Mouse (Mus musculus) Patski (cell line): ENCODE data around the gene Egflam. TPM values are rescaled to one million over a fixed set of nuclear protein-coding genes. Genes with fewer than 3 reads are reported as not detected.

Source experiments
- ATAC-seq: fragments of 100-300 bp; one replicate; pipeline ENCODE4 v1.8.0; 2021
- CTCF ChIA-PET: fragments of 350-600 bp; sonication (Branson Sonifier 250); formaldehyde crosslinking; loops from one replicate; lab custom pipeline; 2022; ENCODE audit warnings: inconsistent platforms; lab: Charles Lee
- POLR2A ChIA-PET: fragments of 350-600 bp; sonication (Branson Sonifier 250); formaldehyde crosslinking; loops from one replicate; lab custom pipeline; 2022; ENCODE audit warnings: antibody characterized with exemption, inconsistent platforms; lab: Charles Lee
- DNase-seq: peaks from one replicate; pipeline ENCODE4 v3.0.0-alpha.2; 2011; ENCODE audit warnings: low read depth, low spot score
- H3K27me3 ChIP-seq: fragments of 371-371 bp; one replicate; pipeline ENCODE4 v1.5.1; 2021
- CTCF ChIP-seq: fragments of 100-300 bp; IDR thresholded peaks from one replicate; pipeline ENCODE4 v1.5.1; 2021
- in situ Hi-C: fragments of 300-500 bp; cut with MboI; formaldehyde crosslinking; loops from 3 replicates; pipeline ENCODE4 v1.11.1; 2018; ENCODE audit warnings: low pct_unique_long_range_greater_than_20kb, mixed read lengths
- polyA plus RNA-seq: library from polyadenylated mRNA; unstranded; gene quantifications from one replicate; pipeline ENCODE4 v1.2.3, GENCODE M21; 2021

The Egflam gene
- polyA plus RNA-seq, 1 experiment from 2014 or later = 0.06 TPM

GRCm38 (mm10) chr15:7201421-7202380, 196.5 kb downstream of the Egflam start:
- TF ChIP-seq CTCF = no peak
- H3K27me3 ChIP-seq = no peaks in the 10 kb centered on the region
- CTCF ChIA-PET = interaction anchor here (1.5 to 2.4 kb wide), 2 partner anchors 9 to 37 kb away, joined by 3 to 7 read pairs; no protein-coding TSS in a partner anchor
- in situ Hi-C loops = no loop called here
- DNase-seq = no peak
- no peak for ATAC-seq
- POLR2A ChIA-PET = interaction anchor here (0.5 to 1.0 kb wide), 3 partner anchors 8 to 245 kb away, joined by 3 read pairs; no protein-coding TSS in a partner anchor

- no peak for DNase-seq
- ChIA-PET POLR2A (no interaction called here), CTCF (no interaction called here)
- no peak for TF ChIP-seq CTCF
- in situ Hi-C loops = no loop called here
- ATAC-seq = no peak
- H3K27me3 ChIP-seq = no peaks in the 10 kb centered on the region
These were observed 197.9 kb downstream of the Egflam start for GRCm38 (mm10) chr15:7200286-7200685.

GRCm38 (mm10) chr15:7198816-7199215, 199.4 kb downstream of the Egflam start:
- in situ Hi-C loops = no loop called here
- ATAC-seq = no peak

GRCm38 (mm10) chr15:7197652-7198445, 200.3 kb downstream of the Egflam start:
- no peak for TF ChIP-seq CTCF
- DNase-seq (no peak), ATAC-seq (no peak)
- in situ Hi-C loops = no loop called here
- CTCF ChIA-PET = no interaction called here
- POLR2A ChIA-PET = interaction anchor here (0.7 kb wide), 1 partner anchor 295 kb away, joined by 4 read pairs; no protein-coding TSS in a partner anchor
- no peaks in the 10 kb centered on the region for H3K27me3 ChIP-seq

More at GRCm38 (mm10) chr15:7198816-7199215, 199.4 kb downstream of the Egflam start:
- ChIA-PET CTCF (no interaction called here), POLR2A (interaction anchor here (0.8 kb wide), 1 partner anchor 27 kb away, joined by 3 read pairs; no protein-coding TSS in a partner anchor)
- no peak for DNase-seq
- TF ChIP-seq CTCF = no peak
- H3K27me3 ChIP-seq = no peaks in the 10 kb centered on the region

GRCm38 (mm10) chr15:7194748-7195221, 203.4 kb downstream of the Egflam start:
- ChIA-PET POLR2A (no interaction called here), CTCF (no interaction called here)
- no peak for TF ChIP-seq CTCF
- no peak for DNase-seq
- ATAC-seq = no peak
- in situ Hi-C loops = no loop called here
- no peaks in the 10 kb centered on the region for H3K27me3 ChIP-seq

- H3K27me3 ChIP-seq = no peaks in the 10 kb centered on the region
- POLR2A ChIA-PET = no interaction called here
- ATAC-seq = no peak
- CTCF ChIA-PET = no interaction called here
- in situ Hi-C loops = no loop called here
- no peak for DNase-seq
- TF ChIP-seq CTCF = no peak
These were observed 204.0 kb downstream of the Egflam start for GRCm38 (mm10) chr15:7194147-7194720.

- ChIA-PET POLR2A (no interaction called here), CTCF (interaction anchor here (1.6 kb wide), 1 partner anchor 10 kb away, joined by 7 read pairs; no protein-coding TSS in a partner anchor)
- no peaks in the 10 kb centered on the region for H3K27me3 ChIP-seq
- TF ChIP-seq CTCF = no peak
- in situ Hi-C loops = no loop called here
- no peak for DNase-seq
- ATAC-seq = no peak
These were observed 205.6 kb downstream of the Egflam start for GRCm38 (mm10) chr15:7192582-7192981.

GRCm38 (mm10) chr15:7191074-7191473, 207.1 kb downstream of the Egflam start:
- no peak for ATAC-seq
- no peak for TF ChIP-seq CTCF
- DNase-seq = no peak
- in situ Hi-C loops = no loop called here
- POLR2A ChIA-PET = interaction anchor here (1.7 kb wide), 1 partner anchor 11 kb away, joined by 3 read pairs; no protein-coding TSS in a partner anchor
- CTCF ChIA-PET = interaction anchor here (1.2 kb wide), 1 partner anchor 8 kb away, joined by 3 read pairs; no protein-coding TSS in a partner anchor
- H3K27me3 ChIP-seq = no peaks in the 10 kb centered on the region

GRCm38 (mm10) chr15:7189678-7190454, 208.3 kb downstream of the Egflam start:
- in situ Hi-C loops = no loop called here

More at GRCm38 (mm10) chr15:7189678-7190454, 208.3 kb downstream of the Egflam start:
- ATAC-seq (no peak), DNase-seq (no peak)
- POLR2A ChIA-PET = no interaction called here
- H3K27me3 ChIP-seq = no peaks in the 10 kb centered on the region
- TF ChIP-seq CTCF = no peak
- CTCF ChIA-PET = no interaction called here
